Comparison of ENCODE assay signal across 8 mouse cellular contexts in the genomic region with DNA sequence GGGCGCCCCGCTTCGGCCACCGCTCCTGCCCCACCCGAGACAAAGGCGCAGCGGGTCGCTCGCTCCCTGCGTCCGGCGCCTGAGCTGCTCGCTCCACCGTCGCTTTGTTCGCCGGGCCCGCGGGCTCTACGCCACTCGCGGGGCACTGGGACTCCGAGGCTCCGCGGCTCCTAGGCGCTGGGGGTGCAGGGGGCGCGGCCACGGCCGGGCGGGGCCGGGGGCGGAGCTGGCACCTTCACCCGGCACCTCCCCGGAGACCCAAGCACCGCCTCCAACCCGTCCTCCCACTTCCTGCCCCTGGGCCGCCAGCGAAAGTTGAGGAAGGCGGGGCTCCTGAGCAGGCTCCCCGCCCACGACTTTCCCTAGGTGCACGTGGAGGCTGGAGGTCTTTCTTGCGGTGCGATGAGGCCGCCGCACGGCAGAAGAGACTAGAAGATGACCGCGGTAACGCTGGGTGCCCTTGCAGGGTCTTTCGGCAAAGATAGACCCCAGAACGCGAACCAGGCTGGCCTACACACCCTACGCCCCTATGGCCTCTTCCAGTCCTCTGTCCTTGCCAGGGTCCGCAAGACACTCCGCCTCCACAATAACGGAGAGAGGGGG. TPM values are rescaled to one million over a fixed set of nuclear protein-coding genes. Genes with fewer than 3 reads are reported as not detected.
DNase-seq lines count a peak whose midpoint lies in the region; ATAC-seq and TF ChIP-seq lines count a peak whose summit lies in the region.

Gene Vav2 (minus strand): TSS at position 179 of the 603 bp plus-strand sequence.

- no peaks in the 10 kb centered on the region for H3K36me3 ChIP-seq in lung, postnatal 0 days (ENCODE audit: insufficient read depth, low read length)

- peak within 1 kb of the TSS; percentile 73 for H3K9ac ChIP-seq in lung, postnatal 0 days (replicated peaks; ENCODE audit: low read depth)

- peak; percentile 18; the same call in 1 of the 2 replicates for TF ChIP-seq CTCF in lung, postnatal 0 days (IDR thresholded peaks at IDR 0.05)

- H3K4me2 ChIP-seq in lung, postnatal 0 days (replicated peaks; ENCODE audit: low read depth, low read length): peak within 1 kb of the TSS; percentile 94

- H3K4me1 ChIP-seq in lung, postnatal 0 days (ENCODE audit: insufficient read depth, low read depth, low read length): peaks cover 28% of the 10 kb centered on the region

- TF ChIP-seq EP300 in lung, postnatal 0 days (IDR thresholded peaks at IDR 0.05): no peak

- H3K27ac ChIP-seq in lung, postnatal 0 days (ENCODE audit: low read length): peak within 1 kb of the TSS; percentile 87

- no peaks in the 10 kb centered on the region for H3K27me3 ChIP-seq in lung, postnatal 0 days (replicated peaks; ENCODE audit: insufficient read depth, low read length)

- H3K9me3 ChIP-seq in lung, postnatal 0 days (ENCODE audit: low read length): no peaks in the 10 kb centered on the region

- DNase-seq in Muller cell, postnatal 12 days (ENCODE audit: inconsistent ontology term): peak; percentile 98
- DNase-seq in cerebellum, adult 8-10 months: peak; percentile 45
- peak; percentile 92 for DNase-seq in forelimb bud, embryonic 11.5 days (ENCODE audit: low read depth, low spot score)
- DNase-seq in heart, postnatal 4 days: peak; percentile 94
- peak; percentile 89 for DNase-seq in layer of hippocampus, adult 9-11 months
- DNase-seq in lung, postnatal 0 days (ENCODE audit: low spot score): peak; percentile 98
- peak; percentile 76 for DNase-seq in ovary, postnatal 10 days (ENCODE audit: low spot score)
- peak; percentile 96 for DNase-seq in thymus, postnatal 0 days (ENCODE audit: low spot score)

- WGBS in lung, postnatal 0 days: 1% methylated on average over 39 of the region's 58 CpGs

- peak; percentile 96 for ATAC-seq in lung, postnatal 0 days

- H3K4me3 ChIP-seq in lung, postnatal 0 days (ENCODE audit: low read depth, low read length): peak within 1 kb of the TSS; percentile 71

RNA-seq across cellular contexts. Expression of gene Vav2, which starts in this region (rescaled TPM):
- 10 to 100 TPM; 13.3 to 14.8 TPM for total RNA-seq in heart, postnatal 4 days (2021)
- polyA plus RNA-seq in lung, postnatal 0 days (2015; fragmentation: Nextera tagmentation; extraction: Ambion mirVana): 11.8 and 12.1 TPM in 2 replicates
- polyA plus RNA-seq in thymus, postnatal 0 days (2015; fragmentation: Nextera tagmentation; extraction: Ambion mirVana): 6.4 and 7.9 TPM in 2 replicates

Comparison
In these comparisons a context has a peak if more than half of its experiments do, and no peak if none do; other contexts are left out.
1. Peak in every context shown above with its lines: DNase-seq, ATAC-seq, H3K4me3 ChIP-seq and H3K27ac ChIP-seq.
2. DNase-seq: peak in every context shown above with its lines; median percentile 98 in Muller cell, postnatal 12 days; 98 in lung, postnatal 0 days; 96 in thymus, postnatal 0 days; 94 in heart, postnatal 4 days; 92 in forelimb bud, embryonic 11.5 days; 89 in layer of hippocampus, adult 9-11 months; 76 in ovary, postnatal 10 days; 45 in cerebellum, adult 8-10 months.